Mouse (Mus musculus): ENCODE data around the gene Map4k2. TPM values are rescaled to one million over a fixed set of nuclear protein-coding genes. Genes with fewer than 3 reads are reported as not detected.

Map4k2 gene
- polyA plus RNA-seq, 1 experiment = 24.8 TPM

GRCm38 (mm10) chr19:6373539-6374400 lies 32.8 kb downstream of the Map4k2 start:
- peaks cover 2% of the 10 kb centered on the region; the same call in 1 of the 2 replicates for H3K4me1 ChIP-seq (ENCODE audit: control insufficient read depth, insufficient read depth, low read length)
- H3K27me3 ChIP-seq (ENCODE audit: control insufficient read depth, insufficient read depth, low read length) = no peaks in the 10 kb centered on the region
- H3K4me3 ChIP-seq (ENCODE audit: control insufficient read depth, low read depth, low read length) = no peak overlapping the region
- H3K36me3 ChIP-seq (ENCODE audit: control insufficient read depth, insufficient read depth, low read length) = peaks cover 13% of the 10 kb centered on the region
- TF ChIP-seq POLR2A (IDR thresholded peaks at IDR 0.05; ENCODE audit: control insufficient read depth, low read depth, low read length) (no peak), CTCF (IDR thresholded peaks at IDR 0.05; ENCODE audit: control insufficient read depth, insufficient read depth, insufficient replicate concordance, low read depth, low read length) (peak; percentile 63; the same call in 1 of the 2 replicates)
- no peak overlapping the region for H3K27ac ChIP-seq (ENCODE audit: control insufficient read depth, insufficient read depth, low read depth, low read length)

GRCm38 (mm10) chr19:6374571-6374970 lies 33.6 kb downstream of the Map4k2 start:
- TF ChIP-seq POLR2A (IDR thresholded peaks at IDR 0.05; ENCODE audit: control insufficient read depth, low read depth, low read length) = no peak
- TF ChIP-seq CTCF (IDR thresholded peaks at IDR 0.05; ENCODE audit: control insufficient read depth, insufficient read depth, insufficient replicate concordance, low read depth, low read length) = no peak
- Histone ChIP-seq H3K27ac (ENCODE audit: control insufficient read depth, insufficient read depth, low read depth, low read length) (no peak overlapping the region), H3K4me3 (ENCODE audit: control insufficient read depth, low read depth, low read length) (no peak overlapping the region), H3K4me1 (ENCODE audit: control insufficient read depth, insufficient read depth, low read length) (peaks cover 2% of the 10 kb centered on the region; the same call in 1 of the 2 replicates), H3K36me3 (ENCODE audit: control insufficient read depth, insufficient read depth, low read length) (peaks cover 13% of the 10 kb centered on the region), H3K27me3 (ENCODE audit: control insufficient read depth, insufficient read depth, low read length) (no peaks in the 10 kb centered on the region)

- Histone ChIP-seq H3K27me3 (ENCODE audit: control insufficient read depth, insufficient read depth, low read length) (no peaks in the 10 kb centered on the region), H3K4me1 (ENCODE audit: control insufficient read depth, insufficient read depth, low read length) (peaks cover 2% of the 10 kb centered on the region; the same call in 1 of the 2 replicates), H3K4me3 (ENCODE audit: control insufficient read depth, low read depth, low read length) (no peak overlapping the region), H3K36me3 (ENCODE audit: control insufficient read depth, insufficient read depth, low read length) (peaks cover 13% of the 10 kb centered on the region), H3K27ac (ENCODE audit: control insufficient read depth, insufficient read depth, low read depth, low read length) (no peak overlapping the region)
- TF ChIP-seq CTCF (IDR thresholded peaks at IDR 0.05; ENCODE audit: control insufficient read depth, insufficient read depth, insufficient replicate concordance, low read depth, low read length) = no peak
- TF ChIP-seq POLR2A (IDR thresholded peaks at IDR 0.05; ENCODE audit: control insufficient read depth, low read depth, low read length) = no peak
These were observed 34.7 kb downstream of the Map4k2 start for GRCm38 (mm10) chr19:6375423-6376254.

- Histone ChIP-seq H3K4me1 (ENCODE audit: control insufficient read depth, insufficient read depth, low read length) (peaks cover 2% of the 10 kb centered on the region; the same call in 1 of the 2 replicates), H3K4me3 (ENCODE audit: control insufficient read depth, low read depth, low read length) (no peak overlapping the region), H3K36me3 (ENCODE audit: control insufficient read depth, insufficient read depth, low read length) (peaks cover 13% of the 10 kb centered on the region), H3K27me3 (ENCODE audit: control insufficient read depth, insufficient read depth, low read length) (no peaks in the 10 kb centered on the region), H3K27ac (ENCODE audit: control insufficient read depth, insufficient read depth, low read depth, low read length) (no peak overlapping the region)
- TF ChIP-seq CTCF (IDR thresholded peaks at IDR 0.05; ENCODE audit: control insufficient read depth, insufficient read depth, insufficient replicate concordance, low read depth, low read length) (peak; percentile 46; the same call in 1 of the 2 replicates), POLR2A (IDR thresholded peaks at IDR 0.05; ENCODE audit: control insufficient read depth, low read depth, low read length) (no peak)
These were observed 35.3 kb downstream of the Map4k2 start for GRCm38 (mm10) chr19:6376255-6376564.

GRCm38 (mm10) chr19:6376643-6377042 lies 35.7 kb downstream of the Map4k2 start:
- no peak overlapping the region for H3K27ac ChIP-seq (ENCODE audit: control insufficient read depth, insufficient read depth, low read depth, low read length)
- H3K4me1 ChIP-seq (ENCODE audit: control insufficient read depth, insufficient read depth, low read length) = peaks cover 2% of the 10 kb centered on the region; the same call in 1 of the 2 replicates
- TF ChIP-seq CTCF (IDR thresholded peaks at IDR 0.05; ENCODE audit: control insufficient read depth, insufficient read depth, insufficient replicate concordance, low read depth, low read length) = no peak
- no peak for TF ChIP-seq POLR2A (IDR thresholded peaks at IDR 0.05; ENCODE audit: control insufficient read depth, low read depth, low read length)
- peaks cover 11% of the 10 kb centered on the region for H3K36me3 ChIP-seq (ENCODE audit: control insufficient read depth, insufficient read depth, low read length)
- no peak overlapping the region for H3K4me3 ChIP-seq (ENCODE audit: control insufficient read depth, low read depth, low read length)
- no peaks in the 10 kb centered on the region for H3K27me3 ChIP-seq (ENCODE audit: control insufficient read depth, insufficient read depth, low read length)

GRCm38 (mm10) chr19:6377327-6378040 lies 36.5 kb downstream of the Map4k2 start:
- Histone ChIP-seq H3K27me3 (ENCODE audit: control insufficient read depth, insufficient read depth, low read length) (no peaks in the 10 kb centered on the region), H3K27ac (ENCODE audit: control insufficient read depth, insufficient read depth, low read depth, low read length) (no peak overlapping the region), H3K4me1 (ENCODE audit: control insufficient read depth, insufficient read depth, low read length) (peaks cover 2% of the 10 kb centered on the region; the same call in 1 of the 2 replicates), H3K36me3 (ENCODE audit: control insufficient read depth, insufficient read depth, low read length) (peaks cover 11% of the 10 kb centered on the region), H3K4me3 (ENCODE audit: control insufficient read depth, low read depth, low read length) (no peak overlapping the region)
- TF ChIP-seq POLR2A (IDR thresholded peaks at IDR 0.05; ENCODE audit: control insufficient read depth, low read depth, low read length) = no peak
- no peak for TF ChIP-seq CTCF (IDR thresholded peaks at IDR 0.05; ENCODE audit: control insufficient read depth, insufficient read depth, insufficient replicate concordance, low read depth, low read length)

Measured in testis, adult 2 months (tissue).